20 mouse cellular contexts compared by ENCODE assay signal in the genomic region with DNA sequence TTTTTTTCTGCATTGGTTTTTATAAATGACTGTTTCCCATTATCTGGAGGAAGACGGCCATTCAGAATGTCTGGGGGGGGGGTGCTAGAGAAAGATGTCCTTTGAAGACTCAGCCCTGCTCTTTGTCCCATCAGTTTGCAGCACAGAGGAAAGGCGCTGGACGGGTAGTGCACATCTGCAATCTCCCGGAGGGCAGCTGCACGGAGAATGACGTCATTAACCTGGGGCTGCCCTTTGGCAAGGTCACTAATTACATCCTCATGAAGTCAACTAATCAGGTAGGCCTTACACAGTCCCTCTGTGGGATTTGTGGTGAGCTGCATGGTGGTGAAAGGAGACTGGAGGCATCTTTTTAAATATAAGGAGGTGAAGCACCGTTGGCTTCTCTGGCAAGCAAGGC. TPM values are rescaled to one million over a fixed set of nuclear protein-coding genes. Genes with fewer than 3 reads are reported as not detected.
A peak's percentile ranks its signal among the peaks of the same experiment; 100 is the strongest.
DNase-seq lines count a peak whose midpoint lies in the region; ATAC-seq and TF ChIP-seq lines count a peak whose summit lies in the region.
"Had no signal": no experiment of that assay in that cellular context is flagged by ENCODE, and none has a peak within 500 bp of the region (broad histone marks: within the 10 kb centered on the region; RNA-seq: fewer than 3 reads in every experiment).

No protein-coding gene starts in this region.

- DNase-seq in heart, adult 18-20 months: no peak
- peak; percentile 33 for DNase-seq in CH12.LX (ENCODE audit: extremely low read depth)
- DNase-seq in embryonic facial prominence, embryonic 10.5 days (ENCODE audit: low spot score): peak; percentile 79
- peak; percentile 63 for DNase-seq in forelimb bud, embryonic 11.5 days (ENCODE audit: low read depth, low spot score)
- no peak for DNase-seq in kidney, adult 11 months
- no peak for DNase-seq in adrenal gland, adult (ENCODE audit: inconsistent age in 2 of 2, low spot score in 1 of 2)
- DNase-seq: adrenal gland, postnatal 25 days; B cell, adult 2 months; cerebellum, adult 11-12 months; cerebellum, postnatal 14 days; liver; lung, postnatal 10 days; right cerebral cortex, adult 18-20 months; thymus, postnatal 14 days had no signal

- dilution Hi-C loops in CH12.LX (cut with MboI; ENCODE audit: extremely low pct_ligation_motif_present, extremely low pct_unique_long_range_greater_than_20kb, low sequenced_read_pairs): no loop called here

- H3K79me2 ChIP-seq in CH12.LX (replicated peaks; ENCODE audit: control insufficient read depth, extremely low read depth, insufficient read depth, poor library complexity, severe bottlenecking): no peaks in the 10 kb centered on the region

- no peak for TF ChIP-seq POLR2A in CH12.LX (IDR thresholded peaks at IDR 0.05; ENCODE audit: low read depth, low read length)

- no peak overlapping the region for H3K9ac ChIP-seq in heart, embryonic 12.5 days
- no peak overlapping the region for H3K9ac ChIP-seq in CH12.LX (ENCODE audit: insufficient read depth, low read depth)
- H3K9ac ChIP-seq: heart, embryonic 13.5 days; hindbrain, embryonic 14.5 days had no signal

- H3K36me3 ChIP-seq in heart, embryonic 12.5 days: peaks cover 35% of the 10 kb centered on the region
- H3K36me3 ChIP-seq in CH12.LX (replicated peaks in 1 of 2; ENCODE audit: control insufficient read depth in 1 of 2, insufficient read depth in 1 of 2, low read length in 1 of 2): no peaks in the 10 kb centered on the region
- no peaks in the 10 kb centered on the region for H3K36me3 ChIP-seq in embryonic facial prominence, embryonic 10.5 days (replicated peaks)

- in situ Hi-C loops in CH12.LX (cut with MboI; ENCODE audit: low pct_ligation_motif_present, low pct_unique_long_range_greater_than_20kb, low sequenced_read_pairs): no loop called here

- no peak overlapping the region for H3K4me3 ChIP-seq in heart, embryonic 12.5 days
- H3K4me3 ChIP-seq in CH12.LX (replicated peaks in 1 of 3; ENCODE audit: low read depth in 2 of 3, low read length in 2 of 3, poor library complexity in 1 of 3): no peak overlapping the region
- H3K4me3 ChIP-seq in embryonic facial prominence, embryonic 10.5 days: no peak overlapping the region
- H3K4me3 ChIP-seq: heart, embryonic 13.5 days; megakaryocyte, embryonic 14.5 days had no signal

- H3K27ac ChIP-seq in heart, embryonic 12.5 days (ENCODE audit: poor library complexity, severe bottlenecking): 0 out of 2 replicates have a peak overlapping the region, but pooled peaks have one; percentile 16
- no peak overlapping the region for H3K27ac ChIP-seq in CH12.LX (ENCODE audit: insufficient read depth, low read depth)
- peak overlapping the region; percentile 72 for H3K27ac ChIP-seq in embryonic facial prominence, embryonic 10.5 days (replicated peaks)
- H3K27ac ChIP-seq: heart, embryonic 13.5 days; hindbrain, embryonic 14.5 days had no signal

- TF ChIP-seq CTCF in CH12.LX (conservative IDR thresholded peaks at IDR 0.05 in 1 of 2, IDR thresholded peaks at IDR 0.05 in 1 of 2; ENCODE audit: low read depth in 2 of 2, low read length in 2 of 2): no peak

- no peaks in the 10 kb centered on the region for H3K27me3 ChIP-seq in heart, embryonic 12.5 days (replicated peaks)
- no peaks in the 10 kb centered on the region for H3K27me3 ChIP-seq in CH12.LX (replicated peaks)
- H3K27me3 ChIP-seq in embryonic facial prominence, embryonic 10.5 days (replicated peaks; ENCODE audit: low read depth, poor library complexity, severe bottlenecking): no peaks in the 10 kb centered on the region
- H3K27me3 ChIP-seq: heart, embryonic 13.5 days; megakaryocyte, embryonic 14.5 days had no signal

- H3K4me2 ChIP-seq in heart, embryonic 12.5 days: no peak overlapping the region
- no peak overlapping the region for H3K4me2 ChIP-seq in CH12.LX (ENCODE audit: insufficient read depth, low read depth, poor library complexity, severe bottlenecking)
- H3K4me2 ChIP-seq: heart, embryonic 13.5 days; hindbrain, embryonic 14.5 days had no signal

- no peaks in the 10 kb centered on the region for H3K9me3 ChIP-seq in heart, embryonic 12.5 days (replicated peaks)
- H3K9me3 ChIP-seq in CH12.LX (replicated peaks; ENCODE audit: low read length): no peaks in the 10 kb centered on the region
- no peaks in the 10 kb centered on the region for H3K9me3 ChIP-seq in embryonic facial prominence, embryonic 10.5 days
- H3K9me3 ChIP-seq: heart, embryonic 13.5 days; megakaryocyte, embryonic 14.5 days had no signal

- no peak for ATAC-seq in heart, embryonic 12.5 days (ENCODE audit: insufficient number of reproducible peaks, low FRiP score)
- ATAC-seq in megakaryocyte, adult 5-6 weeks (ENCODE audit: poor library complexity, severe bottlenecking): no peak
- ATAC-seq: intestine, postnatal 0 days had no signal

- TF ChIP-seq RAD21 in CH12.LX (IDR thresholded peaks at IDR 0.05; ENCODE audit: low read depth, low read length): no peak

- TF ChIP-seq EP300 in CH12.LX (IDR thresholded peaks at IDR 0.05; ENCODE audit: low read length): no peak

- 44% methylated on average over 7 of the region's 7 CpGs for WGBS in heart, embryonic 12.5 days
- WGBS in embryonic facial prominence, embryonic 10.5 days: 21% methylated on average over 7 of the region's 7 CpGs

- H3K4me1 ChIP-seq in heart, embryonic 12.5 days (replicated peaks): peaks cover 28% of the 10 kb centered on the region
- H3K4me1 ChIP-seq in CH12.LX (ENCODE audit: control insufficient read depth in 1 of 2, insufficient read depth in 2 of 2): peaks cover 0 to 8% of the 10 kb centered on the region in 2 experiments; a peak in 2 of 4 replicates
- peaks cover 58% of the 10 kb centered on the region for H3K4me1 ChIP-seq in embryonic facial prominence, embryonic 10.5 days

TF ChIP-seq in CH12.LX, 34 proteins besides CTCF, POLR2A, EP300 and RAD21:
- TF ChIP-seq JUND (conservative IDR thresholded peaks at IDR 0.05; ENCODE audit: low read depth, low read length): peak; percentile 47
- TF ChIP-seq ZNF384 (IDR thresholded peaks at IDR 0.05; ENCODE audit: low read depth, low read length): no peak

RNA-seq across cellular contexts. Expression of gene Pdcd4, which starts 59.5 kb away (rescaled TPM):
- polyA plus RNA-seq in heart, embryonic 12.5 days (2016; fragmentation: Nextera tagmentation; extraction: Ambion mirVana): 41.6 and 43.4 TPM in 2 replicates
- total RNA-seq in heart, adult 18-20 months (2021): 10 to 100 TPM; 20.3 to 31.3 TPM
- total RNA-seq in CH12.LX (2012; rRNA removed) (21.0 and 26.3 TPM in 2 replicates), CH12.LX (2014; rRNA removed) (24.3 and 24.4 TPM in 2 replicates)
- polyA plus RNA-seq in CH12.LX (2012; ENCODE audit: insufficient read length, low read depth): 37.9 and 39.0 TPM in 2 replicates
- polyA plus RNA-seq in embryonic facial prominence, embryonic 10.5 days (2016; fragmentation: Nextera tagmentation; extraction: Ambion mirVana): 66.5 and 78.8 TPM in 2 replicates
- total RNA-seq in megakaryocyte, adult 5-6 weeks (2015): 60.2 and 73.4 TPM in 2 replicates
- 79.2 and 85.9 TPM in 2 replicates for total RNA-seq in megakaryocyte, adult 5-6 weeks (2017)

Comparison
In these comparisons a context has a peak if more than half of its experiments do, and no peak if none do; other contexts are left out.
1. DNase-seq: peak in CH12.LX (single experiment), embryonic facial prominence, embryonic 10.5 days (single experiment) and forelimb bud, embryonic 11.5 days (single experiment); none in heart, adult 18-20 months (0 of 2), kidney, adult 11 months (single experiment) and adrenal gland, adult (0 of 2).